ENCODE assay signal across 20 mouse cellular contexts in the genomic region with DNA sequence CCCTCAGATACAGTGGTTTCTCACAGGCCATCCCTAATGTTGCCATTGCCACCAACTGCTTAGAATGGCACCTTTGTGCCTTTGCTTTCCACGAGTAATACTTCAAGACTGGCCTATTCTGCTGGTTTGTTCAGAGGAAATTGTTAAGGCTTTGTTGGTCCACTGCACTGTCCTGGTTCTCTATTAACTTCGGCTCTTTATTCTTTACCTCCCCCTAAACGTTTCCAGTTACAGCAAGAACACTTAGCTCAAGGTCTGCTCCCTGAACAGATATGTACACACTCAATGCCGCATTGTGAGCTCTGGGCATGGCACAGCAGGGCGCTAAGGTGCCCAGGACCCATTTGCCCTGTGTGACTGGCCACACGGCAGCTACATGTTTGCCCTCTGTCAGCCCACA.
DNase-seq lines count a peak whose midpoint lies in the region; ATAC-seq and TF ChIP-seq lines count a peak whose summit lies in the region.
"Had no signal": no experiment of that assay in that cellular context is flagged by ENCODE, and none has a peak within 500 bp of the region (broad histone marks: within the 10 kb centered on the region; RNA-seq: fewer than 3 reads in every experiment).

No protein-coding gene starts in this region.

- no peaks in the 10 kb centered on the region for H3K4me1 ChIP-seq in midbrain, embryonic 11.5 days (ENCODE audit: control insufficient read depth, insufficient read depth, low read length)
- H3K4me1 ChIP-seq in midbrain, embryonic 10.5 days: no peaks in the 10 kb centered on the region
- H3K4me1 ChIP-seq in kidney, embryonic 15.5 days: peaks cover 34% of the 10 kb centered on the region
- H3K4me1 ChIP-seq: embryonic facial prominence, embryonic 13.5 days; forebrain, embryonic 13.5 days; hindbrain, embryonic 12.5 days had no signal

- DNase-seq in midbrain, embryonic 11.5 days (ENCODE audit: low spot score, missing footprints): peak; percentile 56
- DNase-seq in midbrain, embryonic 10.5 days (ENCODE audit: low spot score): no peak
- DNase-seq in kidney, postnatal 14 days: peak; percentile 59
- no peak for DNase-seq in gastrocnemius, adult 2 months
- no peak for DNase-seq in left cerebral cortex, postnatal 25 days (ENCODE audit: low spot score in 2 of 2)
- DNase-seq in right cerebral cortex, postnatal 36 days (ENCODE audit: low spot score in 2 of 2): no peak
- DNase-seq: adrenal gland, adult 2 months; adrenal gland, postnatal 25 days; cerebellum, adult 18-20 months; cerebellum, adult 9-11 months; cerebellum, postnatal 36 days; forebrain, postnatal 0 days; gastrocnemius, postnatal 25 days; heart, postnatal 10 days; heart, postnatal 4 days had no signal

- no peaks in the 10 kb centered on the region for H3K27me3 ChIP-seq in midbrain, embryonic 11.5 days (ENCODE audit: control insufficient read depth, insufficient read depth, low read length)
- H3K27me3 ChIP-seq in midbrain, embryonic 10.5 days (ENCODE audit: low read depth, poor library complexity, severe bottlenecking): no peaks in the 10 kb centered on the region
- H3K27me3 ChIP-seq in kidney, embryonic 15.5 days: no peaks in the 10 kb centered on the region
- H3K27me3 ChIP-seq: CH12.LX; embryonic facial prominence, embryonic 13.5 days; forebrain, embryonic 13.5 days; hindbrain, embryonic 12.5 days had no signal

- H3K4me2 ChIP-seq in midbrain, embryonic 11.5 days: no peak overlapping the region
- H3K4me2 ChIP-seq in kidney, embryonic 15.5 days: no peak overlapping the region
- H3K4me2 ChIP-seq: embryonic facial prominence, embryonic 13.5 days; forebrain, embryonic 13.5 days; hindbrain, embryonic 12.5 days had no signal

- intact Hi-C loops in gastrocnemius, adult 2 months (cut with DNase I): no loop called here
- intact Hi-C loops in left cerebral cortex, postnatal 25 days (cut with DNase I): no loop called here

- no peaks in the 10 kb centered on the region for H3K36me3 ChIP-seq in midbrain, embryonic 11.5 days (ENCODE audit: control insufficient read depth, insufficient read depth, low read length)
- H3K36me3 ChIP-seq in midbrain, embryonic 10.5 days: no peaks in the 10 kb centered on the region
- H3K36me3 ChIP-seq in kidney, embryonic 15.5 days: no peaks in the 10 kb centered on the region
- H3K36me3 ChIP-seq: hindbrain, embryonic 12.5 days had no signal

- H3K9ac ChIP-seq in midbrain, embryonic 11.5 days (ENCODE audit: low read length): no peak overlapping the region
- no peak overlapping the region for H3K9ac ChIP-seq in kidney, embryonic 15.5 days
- H3K9ac ChIP-seq: embryonic facial prominence, embryonic 13.5 days; forebrain, embryonic 13.5 days; forebrain, postnatal 0 days; hindbrain, embryonic 12.5 days had no signal

- no peak overlapping the region for H3K4me3 ChIP-seq in midbrain, embryonic 11.5 days (ENCODE audit: low read depth, low read length)
- no peak overlapping the region for H3K4me3 ChIP-seq in midbrain, embryonic 10.5 days
- no peak overlapping the region for H3K4me3 ChIP-seq in kidney, embryonic 15.5 days (replicated peaks)
- no peak overlapping the region for H3K4me3 ChIP-seq in gastrocnemius, adult 2 months
- H3K4me3 ChIP-seq: embryonic facial prominence, embryonic 13.5 days; forebrain, embryonic 13.5 days; hindbrain, embryonic 12.5 days had no signal

- 82% methylated on average over 6 of the region's 6 CpGs for WGBS in midbrain, embryonic 11.5 days
- 92% methylated on average over 6 of the region's 6 CpGs for WGBS in midbrain, embryonic 10.5 days
- WGBS in kidney, embryonic 15.5 days: 69% methylated on average over 6 of the region's 6 CpGs

- no peaks in the 10 kb centered on the region for H3K9me3 ChIP-seq in midbrain, embryonic 11.5 days (ENCODE audit: control insufficient read depth, low read length)
- H3K9me3 ChIP-seq in midbrain, embryonic 10.5 days (replicated peaks): no peaks in the 10 kb centered on the region
- H3K9me3 ChIP-seq in kidney, embryonic 15.5 days (replicated peaks): no peaks in the 10 kb centered on the region
- H3K9me3 ChIP-seq: embryonic facial prominence, embryonic 13.5 days; forebrain, embryonic 13.5 days; hindbrain, embryonic 12.5 days had no signal

- no peak for ATAC-seq in midbrain, embryonic 11.5 days (ENCODE audit: low FRiP score)
- ATAC-seq in kidney, embryonic 15.5 days (replicated peaks; ENCODE audit: low FRiP score): peak; percentile 84
- ATAC-seq: forebrain, embryonic 13.5 days; forebrain, postnatal 0 days had no signal

- H3K27ac ChIP-seq in midbrain, embryonic 11.5 days (ENCODE audit: low read depth, low read length): no peak overlapping the region
- H3K27ac ChIP-seq in midbrain, embryonic 10.5 days (replicated peaks): no peak overlapping the region
- peak overlapping the region; percentile 81 for H3K27ac ChIP-seq in kidney, embryonic 15.5 days
- H3K27ac ChIP-seq in gastrocnemius, adult 2 months: no peak overlapping the region
- H3K27ac ChIP-seq: embryonic facial prominence, embryonic 13.5 days; forebrain, embryonic 13.5 days; hindbrain, embryonic 12.5 days had no signal

- TF ChIP-seq CTCF in gastrocnemius, adult 2 months (IDR thresholded peaks at IDR 0.05): no peak

Comparison
In these comparisons a context has a peak if more than half of its experiments do, and no peak if none do; other contexts are left out.
1. DNase-seq: peak in midbrain, embryonic 11.5 days (single experiment) and kidney, postnatal 14 days (single experiment); none in midbrain, embryonic 10.5 days (single experiment), gastrocnemius, adult 2 months (single experiment), left cerebral cortex, postnatal 25 days (0 of 2) and right cerebral cortex, postnatal 36 days (0 of 2).